Mouse (Mus musculus) midbrain, embryonic 10.5 days (tissue): ENCODE results near the gene Galntl5. TPM values are rescaled to one million over a fixed set of nuclear protein-coding genes. Genes with fewer than 3 reads are reported as not detected.
"Not testable (repeated sequence)": the region's sequence is repeated elsewhere in the genome, so short reads cannot be mapped to it uniquely, and the experiment has no call there.

ENCODE experiments used
- DNase-seq: peaks from one replicate; pipeline ENCODE4 v3.0.0-alpha.2; 2017; ENCODE audit warnings: low spot score
- H3K27ac ChIP-seq: fragments of 300-500 bp; sonication (generic); replicated peaks from 2 replicates; pipeline ENCODE4 v1.5.1; 2016; ENCODE audit warnings: mild to moderate bottlenecking
- H3K27me3 ChIP-seq: fragments of 300-500 bp; sonication (generic); 2 replicates; pipeline ENCODE4 v1.6.1; 2016; ENCODE audit warnings: low read depth, mild to moderate bottlenecking; ENCODE audit not compliant: poor library complexity, severe bottlenecking
- H3K36me3 ChIP-seq: fragments of 300-500 bp; sonication (generic); 2 replicates; pipeline ENCODE4 v1.6.1; 2016; ENCODE audit warnings: mild to moderate bottlenecking, moderate library complexity
- H3K4me1 ChIP-seq: fragments of 300-500 bp; sonication (generic); 2 replicates; pipeline ENCODE4 v1.6.1; 2016
- H3K4me3 ChIP-seq: fragments of 300-500 bp; sonication (generic); 2 replicates; pipeline ENCODE4 v1.5.1; 2016; ENCODE audit warnings: mild to moderate bottlenecking, moderate library complexity
- H3K9me3 ChIP-seq: fragments of 300-500 bp; sonication (generic); replicated peaks from 2 replicates; pipeline ENCODE4 v1.6.1; 2016; ENCODE audit warnings: mild to moderate bottlenecking
- WGBS: fragments of 180-500 bp; shearing (Covaris S2); methylation state at CpG from one replicate; pipeline ENCODE4 v1.1.7; 2016; 5-methylcytosine and 5-hydroxymethylcytosine counted together
- polyA plus RNA-seq: library from polyadenylated mRNA; unstranded; fragments of >200 nt; fragmentation: Nextera tagmentation; extraction: Ambion mirVana; gene quantifications from 2 replicates; pipeline ENCODE4 v1.2.1, GENCODE M21; 2016

Gene Galntl5
- polyA plus RNA-seq, 1 experiment from 2014 or later, result not detected

DNA sequence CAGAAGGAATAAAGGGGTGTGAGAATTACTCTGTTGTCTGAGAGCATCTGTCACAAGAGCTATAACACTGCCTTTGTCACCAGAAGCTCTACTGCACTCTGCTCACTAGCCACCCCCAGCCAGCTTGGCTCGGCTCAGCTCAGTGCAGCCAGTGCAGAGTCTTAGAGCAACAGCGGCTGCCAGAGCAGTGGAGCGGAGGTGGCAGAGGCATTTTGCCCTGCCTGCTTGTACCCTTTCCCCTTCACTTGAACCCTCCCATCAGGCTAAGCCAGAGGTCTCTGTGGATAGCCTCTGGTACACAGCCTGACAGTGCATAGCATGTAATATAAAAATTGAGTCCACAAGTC lies 15.5 kb upstream of the Galntl5 start:
- DNase-seq, result no peak
- 91% methylated on average over 3 of the region's 3 CpGs for WGBS

DNA sequence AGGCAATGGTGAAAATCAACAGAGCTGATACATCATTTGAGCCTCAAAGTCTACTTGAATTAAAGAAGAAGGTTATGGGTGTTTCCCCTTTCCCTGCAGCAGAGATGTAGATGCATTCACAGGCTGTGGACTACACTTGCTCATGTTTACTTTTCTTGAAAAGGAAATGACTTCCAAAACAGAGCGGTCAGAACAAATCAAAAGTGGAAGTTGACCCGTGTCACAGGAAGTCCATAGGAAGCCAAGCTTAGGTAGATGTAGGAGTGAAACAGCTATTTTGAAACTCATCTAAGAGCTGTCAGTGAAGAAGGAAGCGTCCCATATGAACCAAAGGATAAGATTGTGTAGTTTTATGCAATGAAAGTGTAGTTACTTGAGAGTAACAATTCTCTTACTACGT lies 14.6 kb upstream of the Galntl5 start:
- no peak for DNase-seq
- no peak overlapping the region for H3K27ac ChIP-seq
- WGBS, result 84% methylated on average over 4 of the region's 4 CpGs
- no peaks in the 10 kb centered on the region for H3K36me3 ChIP-seq
- no peaks in the 10 kb centered on the region for H3K27me3 ChIP-seq
- H3K4me1 ChIP-seq, result no peaks in the 10 kb centered on the region
- no peaks in the 10 kb centered on the region for H3K9me3 ChIP-seq
- H3K4me3 ChIP-seq, result no peak overlapping the region

More for the DNA sequence above, 15.5 kb upstream of the Galntl5 start:
- Histone ChIP-seq H3K4me1 (no peaks in the 10 kb centered on the region), H3K36me3 (no peaks in the 10 kb centered on the region), H3K27ac (no peak overlapping the region), H3K27me3 (no peaks in the 10 kb centered on the region), H3K9me3 (no peaks in the 10 kb centered on the region), H3K4me3 (no peak overlapping the region)

DNA sequence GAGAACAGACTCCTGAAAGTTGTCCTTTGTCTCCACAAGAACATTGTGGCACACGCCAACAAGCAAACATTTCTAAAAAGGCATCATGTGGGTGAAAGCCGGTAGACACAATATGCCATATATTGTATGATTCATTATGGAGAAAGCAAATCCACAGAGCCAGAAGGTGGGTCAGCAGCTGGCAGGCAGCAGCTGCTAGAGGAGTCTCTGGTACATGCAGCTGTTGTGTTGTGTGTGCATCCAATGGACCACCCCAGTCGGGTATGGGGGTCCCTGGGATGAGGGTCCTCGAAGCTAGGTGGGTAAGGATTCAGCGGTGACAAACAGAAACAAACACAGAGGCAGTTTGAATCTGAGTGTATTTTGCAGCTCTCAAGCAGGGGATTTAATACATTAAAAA lies 3.3 kb upstream of the Galntl5 start:
- H3K27me3 ChIP-seq, H3K4me1 ChIP-seq, DNase-seq, H3K36me3 ChIP-seq, H3K4me3 ChIP-seq, H3K9me3 ChIP-seq, H3K27ac ChIP-seq: not testable (repeated sequence)
- 93% methylated on average over 5 of the region's 5 CpGs for WGBS

DNA sequence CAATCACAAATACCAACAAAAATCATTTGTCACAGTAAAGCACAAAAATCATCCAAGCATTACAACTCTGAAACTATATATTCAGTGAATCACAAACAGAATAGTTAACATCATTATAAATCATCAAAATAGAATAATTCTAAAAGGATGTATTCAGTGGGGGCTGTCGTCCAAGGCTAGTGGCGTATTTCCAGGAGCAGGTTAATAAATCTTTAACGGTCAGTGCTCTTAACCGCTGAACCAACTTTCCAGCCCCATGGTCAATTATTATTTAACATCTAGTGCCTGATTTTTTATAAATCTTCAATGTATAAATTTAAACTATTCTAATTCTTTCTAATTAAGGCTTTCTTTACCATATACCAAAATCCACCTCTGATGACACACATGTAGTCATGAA lies 2.7 kb upstream of the Galntl5 start:
- not testable (repeated sequence) for H3K27me3 ChIP-seq, H3K9me3 ChIP-seq, H3K27ac ChIP-seq, DNase-seq, H3K4me3 ChIP-seq, H3K4me1 ChIP-seq, H3K36me3 ChIP-seq
- 97% methylated on average over 4 of the region's 4 CpGs for WGBS

DNA sequence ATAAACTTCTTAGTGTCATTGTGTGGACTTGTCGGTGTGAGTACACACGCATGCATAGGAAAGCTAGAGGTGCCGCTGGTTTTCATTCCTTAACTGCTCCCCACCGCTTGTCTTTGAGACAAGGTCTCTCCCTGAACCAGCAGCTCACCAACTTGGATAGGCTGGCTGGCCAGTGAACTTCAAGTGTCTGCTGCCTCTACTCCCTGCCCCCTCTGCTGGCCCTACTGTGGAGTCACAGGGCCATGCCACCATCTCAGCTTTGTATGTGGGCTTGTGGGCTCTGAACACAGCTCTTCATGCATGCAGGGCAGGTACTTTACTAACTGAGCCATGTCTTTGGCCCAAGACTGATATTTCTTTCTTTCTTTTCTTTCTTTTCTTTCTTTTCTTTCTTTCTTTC lies 2.0 kb upstream of the Galntl5 start:
- no peaks in the 10 kb centered on the region for H3K27me3 ChIP-seq
- no peak for DNase-seq
- peaks cover 4% of the 10 kb centered on the region; the same call in 1 of the 2 replicates for H3K4me1 ChIP-seq
- no peaks in the 10 kb centered on the region for H3K9me3 ChIP-seq
- H3K27ac ChIP-seq, result no peak overlapping the region
- H3K36me3 ChIP-seq, result no peaks in the 10 kb centered on the region
- WGBS, result 94% methylated on average over 4 of the region's 4 CpGs
- H3K4me3 ChIP-seq, result no peak overlapping the region

DNA sequence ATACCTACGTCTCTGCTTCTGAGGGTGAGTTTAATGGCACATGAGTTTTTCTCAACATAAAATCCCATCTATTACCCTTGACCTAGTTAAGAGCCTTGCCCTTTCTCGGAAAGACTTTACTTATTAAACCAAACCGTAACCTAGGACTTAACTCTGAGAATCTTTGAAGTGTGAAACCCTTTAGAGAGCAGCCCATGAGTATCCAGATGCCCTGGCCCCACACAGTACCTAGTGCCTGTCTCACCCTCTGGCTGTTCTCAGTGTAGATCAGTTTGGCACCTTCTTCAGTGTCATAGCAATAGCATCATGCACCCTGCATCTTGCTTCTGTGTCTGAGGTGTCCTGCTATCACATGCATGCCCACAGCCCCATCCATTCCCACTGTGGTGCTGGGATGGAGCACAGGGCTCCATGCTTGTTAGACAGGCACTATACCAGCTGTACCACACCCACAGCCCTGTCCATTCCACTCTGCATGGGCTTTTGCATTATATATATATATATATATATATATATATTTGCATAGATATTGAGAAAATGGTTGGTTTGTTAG lies 1.2 kb upstream of the Galntl5 start:
- 91% methylated on average over 3 of the region's 3 CpGs for WGBS
- Histone ChIP-seq H3K27me3 (no peaks in the 10 kb centered on the region), H3K4me1 (peaks cover 6% of the 10 kb centered on the region; the same call in 1 of the 2 replicates), H3K36me3 (no peaks in the 10 kb centered on the region), H3K9me3 (no peaks in the 10 kb centered on the region), H3K27ac (no peak overlapping the region), H3K4me3 (no peak overlapping the region)
- no peak for DNase-seq

DNA sequence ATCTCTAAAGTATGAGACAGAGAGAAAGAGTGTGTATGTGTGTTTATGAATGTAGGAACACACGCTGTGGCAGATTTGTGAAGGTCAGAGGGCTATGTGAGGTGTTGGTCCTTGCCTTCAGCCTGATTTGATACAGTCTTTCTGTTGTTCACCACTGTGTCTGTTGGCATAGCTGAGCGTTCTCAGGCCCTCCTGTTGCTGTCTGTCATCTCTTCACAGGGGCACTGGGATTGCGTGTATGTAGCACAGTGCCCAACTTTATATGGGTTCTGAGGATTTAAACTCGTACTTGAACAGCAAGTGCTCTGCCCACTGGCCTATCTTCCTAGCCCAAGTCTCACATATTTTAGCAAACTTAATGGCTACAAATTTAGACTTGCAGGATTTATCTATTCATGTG lies 2.3 kb downstream of the Galntl5 start:
- H3K9me3 ChIP-seq, result no peaks in the 10 kb centered on the region
- 89% methylated on average over 4 of the region's 4 CpGs for WGBS
- no peaks in the 10 kb centered on the region for H3K27me3 ChIP-seq
- H3K4me1 ChIP-seq, result peaks cover 10% of the 10 kb centered on the region
- H3K36me3 ChIP-seq, result no peaks in the 10 kb centered on the region
- no peak overlapping the region for H3K4me3 ChIP-seq
- no peak overlapping the region for H3K27ac ChIP-seq
- DNase-seq, result no peak

DNA sequence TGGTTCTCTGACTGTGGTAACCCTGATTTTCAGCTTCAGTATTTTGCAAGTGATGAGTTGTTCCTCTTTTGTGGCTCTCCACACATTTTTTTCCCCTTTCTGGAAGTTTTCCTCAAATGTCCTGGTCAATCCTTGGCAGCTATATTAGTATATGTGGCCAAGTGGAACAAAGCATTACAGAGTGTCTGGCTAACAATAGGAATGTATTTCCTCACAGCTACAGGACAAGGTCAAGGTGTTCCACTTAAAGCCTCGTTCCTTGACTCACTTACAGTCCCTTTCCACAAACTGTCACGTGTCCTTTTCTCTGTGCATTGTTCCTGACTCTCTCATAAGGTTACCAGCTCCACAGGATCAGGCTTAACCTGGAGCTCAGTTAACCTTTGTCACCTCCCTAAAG lies 3.3 kb downstream of the Galntl5 start:
- Histone ChIP-seq H3K36me3 (no peaks in the 10 kb centered on the region), H3K4me3 (no peak overlapping the region), H3K27me3 (no peaks in the 10 kb centered on the region), H3K4me1 (peaks cover 10% of the 10 kb centered on the region), H3K9me3 (no peaks in the 10 kb centered on the region), H3K27ac (no peak overlapping the region)
- no peak for DNase-seq
- WGBS, result 71% methylated on average over 2 of the region's 2 CpGs

DNA sequence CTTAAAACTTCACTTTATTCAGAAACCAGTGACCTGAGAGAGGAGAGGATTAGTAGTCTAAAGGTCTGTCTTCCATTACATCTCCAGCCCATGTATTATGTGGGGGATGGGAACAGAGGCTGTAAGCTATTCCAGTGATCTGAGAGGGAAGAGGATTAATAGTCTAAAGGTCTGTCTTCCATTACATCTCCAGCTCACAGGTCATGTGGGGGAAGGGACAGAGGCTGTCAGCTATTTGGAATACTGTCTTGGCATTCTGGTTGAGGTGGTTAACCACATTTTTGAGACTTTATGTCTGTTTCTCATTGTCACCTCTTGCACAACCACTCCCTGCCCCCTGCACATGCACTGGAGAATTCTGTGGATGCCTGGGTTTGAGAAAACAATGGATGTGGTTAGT lies 6.5 kb downstream of the Galntl5 start:
- Histone ChIP-seq H3K9me3 (no peaks in the 10 kb centered on the region), H3K27ac (no peak overlapping the region), H3K36me3 (no peaks in the 10 kb centered on the region), H3K4me1 (peaks cover 10% of the 10 kb centered on the region), H3K4me3 (no peak overlapping the region), H3K27me3 (no peaks in the 10 kb centered on the region)
- DNase-seq, result no peak

DNA sequence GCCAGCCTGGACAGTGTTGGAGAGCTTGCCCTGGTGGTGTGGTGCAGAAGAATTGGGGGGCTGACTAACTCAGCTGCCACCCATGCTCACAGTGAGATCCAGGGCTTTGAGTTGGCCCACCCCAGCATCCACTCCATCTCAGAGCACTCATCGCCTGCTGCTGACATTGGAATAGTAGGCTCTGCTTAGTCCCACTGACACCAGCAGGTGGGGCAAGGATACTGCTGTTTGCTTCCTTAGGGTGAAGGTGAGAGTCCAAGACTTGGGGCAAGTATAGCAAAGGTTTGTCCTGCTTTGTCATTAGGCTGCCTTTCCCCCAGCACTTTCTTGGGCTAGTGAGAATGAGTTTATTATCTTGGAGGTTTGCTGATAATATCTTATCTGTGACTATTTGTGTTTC lies 7.5 kb downstream of the Galntl5 start:
- H3K4me3 ChIP-seq, result no peak overlapping the region
- H3K27ac ChIP-seq, result no peak overlapping the region
- H3K36me3 ChIP-seq, result no peaks in the 10 kb centered on the region
- no peak for DNase-seq
- WGBS, result 38% methylated on average over 1 of the region's 1 CpGs
- peaks cover 10% of the 10 kb centered on the region for H3K4me1 ChIP-seq
- H3K9me3 ChIP-seq, result no peaks in the 10 kb centered on the region
- no peaks in the 10 kb centered on the region for H3K27me3 ChIP-seq

DNA sequence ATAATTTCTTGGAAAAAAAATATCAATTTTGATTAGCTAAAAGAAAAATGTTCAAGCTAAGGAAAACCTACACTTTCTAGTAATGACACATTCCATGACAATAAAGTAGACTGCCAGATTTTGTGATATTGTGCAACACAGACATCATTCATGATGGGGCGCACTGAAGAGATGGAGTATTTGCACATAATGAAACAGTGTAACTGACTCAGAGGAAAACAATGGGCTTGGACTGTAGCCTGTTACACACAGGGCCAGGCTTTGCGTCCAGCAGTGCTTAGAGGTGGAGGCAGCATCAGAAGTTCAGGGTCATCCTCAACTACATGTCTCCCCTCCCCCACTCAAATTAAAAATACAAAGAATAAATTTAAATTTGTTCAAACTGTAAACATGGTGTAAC lies 9.3 kb downstream of the Galntl5 start:
- no peak overlapping the region for H3K4me3 ChIP-seq
- WGBS, result 87% methylated on average over 2 of the region's 2 CpGs
- H3K27ac ChIP-seq, result no peak overlapping the region
- no peaks in the 10 kb centered on the region for H3K9me3 ChIP-seq
- no peaks in the 10 kb centered on the region for H3K36me3 ChIP-seq
- peaks cover 5% of the 10 kb centered on the region; the same call in 1 of the 2 replicates for H3K4me1 ChIP-seq
- DNase-seq, result no peak
- H3K27me3 ChIP-seq, result no peaks in the 10 kb centered on the region

DNA sequence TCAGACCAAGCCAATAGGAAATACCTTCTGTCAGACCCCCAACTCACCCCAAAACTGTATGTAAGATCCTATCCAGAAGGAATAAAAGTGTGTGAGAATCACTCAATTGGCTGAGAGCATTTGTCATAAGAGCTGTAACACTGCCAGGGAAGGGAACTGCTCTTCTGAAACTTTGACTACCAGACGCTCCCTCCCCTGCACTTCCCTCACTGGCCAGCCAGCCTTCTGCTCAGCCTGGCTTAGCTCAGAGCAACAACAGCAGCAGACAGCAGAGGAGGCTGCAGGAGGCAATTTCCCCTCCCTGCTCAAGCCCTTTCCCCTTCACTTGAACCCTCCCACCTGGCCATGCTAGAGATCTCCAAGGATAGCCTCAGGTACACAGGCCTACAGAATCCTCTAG lies 30.6 kb downstream of the Galntl5 start:
- H3K4me1 ChIP-seq, result no peaks in the 10 kb centered on the region
- no peaks in the 10 kb centered on the region for H3K36me3 ChIP-seq
- H3K27me3 ChIP-seq, result no peaks in the 10 kb centered on the region
- 79% methylated on average over 1 of the region's 1 CpGs for WGBS
- H3K9me3 ChIP-seq, result no peaks in the 10 kb centered on the region
- no peak overlapping the region for H3K4me3 ChIP-seq
- DNase-seq, result no peak
- H3K27ac ChIP-seq, result no peak overlapping the region

DNA sequence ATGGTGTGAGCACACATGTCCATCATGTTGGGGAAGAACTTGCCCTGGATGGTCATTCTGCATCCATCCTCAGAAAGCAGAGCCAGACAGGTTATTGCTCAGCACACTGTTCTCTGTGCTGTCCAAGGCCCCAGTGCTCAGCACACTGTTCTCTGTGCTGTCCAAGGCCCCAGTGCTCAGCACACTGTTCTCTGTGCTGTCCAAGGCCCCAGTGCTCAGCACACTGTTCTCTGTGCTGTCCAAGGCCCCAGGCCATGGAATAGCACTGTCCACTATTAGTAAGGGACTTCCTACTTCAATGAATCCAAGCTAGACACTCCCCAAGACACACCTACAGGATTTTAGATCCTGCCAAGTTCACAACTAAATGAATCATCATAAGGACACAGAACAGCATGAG lies 32.0 kb downstream of the Galntl5 start:
- not testable (repeated sequence) for H3K4me1 ChIP-seq, H3K4me3 ChIP-seq, H3K27ac ChIP-seq, H3K36me3 ChIP-seq, H3K9me3 ChIP-seq, H3K27me3 ChIP-seq, DNase-seq

DNA sequence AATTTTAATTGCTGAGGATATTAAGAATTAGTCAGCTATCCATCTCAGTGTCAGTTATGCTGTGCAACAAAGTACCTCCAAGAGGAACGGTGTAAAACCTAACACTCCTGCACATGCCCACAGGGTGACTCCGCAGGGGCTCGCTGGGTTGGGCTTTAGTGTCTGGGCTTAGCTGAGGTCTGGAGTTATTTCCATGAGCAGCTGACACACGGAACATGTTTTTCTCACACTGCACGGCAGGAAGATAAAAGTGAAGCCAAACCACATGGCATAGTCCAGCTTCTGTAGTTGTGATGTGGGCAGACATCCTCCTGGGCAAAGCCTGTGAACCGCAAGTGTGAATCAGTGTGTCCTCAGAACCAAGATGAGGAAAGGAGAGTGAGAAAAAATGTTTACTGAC lies 33.7 kb downstream of the Galntl5 start:
- H3K4me3 ChIP-seq, result no peak overlapping the region
- H3K27me3 ChIP-seq, result no peaks in the 10 kb centered on the region
- WGBS, result 85% methylated on average over 6 of the region's 6 CpGs

More for the DNA sequence above, 33.7 kb downstream of the Galntl5 start:
- H3K27ac ChIP-seq, result no peak overlapping the region
- H3K9me3 ChIP-seq, result no peaks in the 10 kb centered on the region
- H3K4me1 ChIP-seq, result no peaks in the 10 kb centered on the region
- H3K36me3 ChIP-seq, result no peaks in the 10 kb centered on the region
- no peak for DNase-seq
